Mouse (Mus musculus): ENCODE measurements around the gene Gm49396. TPM values are rescaled to one million over a fixed set of nuclear protein-coding genes. Genes with fewer than 3 reads are reported as not detected.
A peak's percentile ranks its signal among the peaks of the same experiment; 100 is the strongest.

Gene Gm49396
- total RNA-seq, 2 experiments from 2014 or later = 2.6 to 2.9 TPM

DNA sequence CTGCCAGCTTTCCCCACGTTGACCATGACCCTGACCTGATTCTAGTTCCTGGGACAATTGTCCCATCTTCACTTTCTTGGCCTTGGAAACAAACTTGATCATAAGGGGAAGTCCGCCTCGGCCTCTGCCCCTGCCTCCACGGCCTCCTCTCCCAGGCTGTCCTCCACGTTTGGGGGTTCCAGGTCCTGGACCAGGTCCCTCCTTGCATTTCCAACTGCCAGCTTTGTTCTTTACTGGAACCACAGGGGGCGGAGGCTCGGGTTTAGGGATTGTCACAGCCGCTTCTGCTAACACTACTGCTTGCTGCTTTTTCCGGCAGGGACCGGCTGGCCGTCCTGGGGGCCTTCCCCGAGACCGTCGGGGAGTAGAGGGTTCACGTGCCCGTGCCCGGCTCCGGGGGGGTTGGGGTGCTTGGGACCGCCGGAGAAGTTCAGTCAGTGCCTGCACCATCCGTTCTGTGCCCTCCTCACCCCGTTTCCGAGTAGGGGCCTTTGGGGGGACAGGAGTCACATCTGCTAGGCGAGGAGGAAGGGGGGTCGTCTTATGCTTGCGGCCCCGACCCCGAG, 23.4 kb downstream of the Gm49396 start:
- no peak for DNase-seq (ENCODE audit: low spot score in 2 of 2)

DNA sequence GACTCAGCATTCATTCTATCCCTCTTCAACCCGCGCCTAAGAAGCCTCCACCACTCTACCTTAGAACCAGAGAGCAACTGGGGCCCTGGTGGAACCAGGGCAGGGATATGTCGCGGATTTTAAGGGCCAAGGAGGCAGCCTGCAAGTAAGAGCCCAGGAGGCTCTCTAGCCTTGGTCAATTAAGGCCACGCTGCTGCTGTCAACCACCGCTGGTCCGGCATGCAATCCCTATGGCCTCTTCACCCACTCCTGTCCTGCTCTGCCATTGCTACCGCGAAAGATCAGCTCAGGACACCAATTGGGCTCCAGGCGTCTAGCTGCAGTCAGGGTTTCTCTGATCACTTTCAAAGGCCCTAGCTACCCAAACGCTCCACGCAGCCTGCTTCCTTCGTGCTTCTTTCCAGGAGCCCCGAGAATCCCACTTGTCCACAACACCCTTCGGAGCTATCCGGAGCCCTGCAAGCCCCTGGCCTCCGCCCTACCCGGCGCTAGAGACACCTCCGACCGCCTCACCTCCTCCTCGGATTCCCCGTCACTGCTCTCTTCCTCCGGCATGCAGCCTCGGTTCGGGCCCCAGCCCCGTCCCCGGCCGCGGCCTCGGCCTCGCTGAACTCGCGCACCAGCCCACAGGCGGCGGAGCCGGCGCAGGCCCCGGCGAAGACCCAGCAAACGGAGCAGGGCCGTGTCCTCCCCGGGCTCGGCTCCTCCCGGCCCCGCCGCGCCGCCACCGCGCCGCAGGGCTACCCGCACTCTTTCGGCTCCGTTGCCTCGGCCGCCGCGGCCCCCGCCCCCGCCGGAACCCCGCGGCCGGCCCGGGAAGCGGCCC, 24.9 kb downstream of the Gm49396 start:
- peak in 1 of 2 experiments; percentile 61 for DNase-seq (ENCODE audit: low spot score in 2 of 2)

DNA sequence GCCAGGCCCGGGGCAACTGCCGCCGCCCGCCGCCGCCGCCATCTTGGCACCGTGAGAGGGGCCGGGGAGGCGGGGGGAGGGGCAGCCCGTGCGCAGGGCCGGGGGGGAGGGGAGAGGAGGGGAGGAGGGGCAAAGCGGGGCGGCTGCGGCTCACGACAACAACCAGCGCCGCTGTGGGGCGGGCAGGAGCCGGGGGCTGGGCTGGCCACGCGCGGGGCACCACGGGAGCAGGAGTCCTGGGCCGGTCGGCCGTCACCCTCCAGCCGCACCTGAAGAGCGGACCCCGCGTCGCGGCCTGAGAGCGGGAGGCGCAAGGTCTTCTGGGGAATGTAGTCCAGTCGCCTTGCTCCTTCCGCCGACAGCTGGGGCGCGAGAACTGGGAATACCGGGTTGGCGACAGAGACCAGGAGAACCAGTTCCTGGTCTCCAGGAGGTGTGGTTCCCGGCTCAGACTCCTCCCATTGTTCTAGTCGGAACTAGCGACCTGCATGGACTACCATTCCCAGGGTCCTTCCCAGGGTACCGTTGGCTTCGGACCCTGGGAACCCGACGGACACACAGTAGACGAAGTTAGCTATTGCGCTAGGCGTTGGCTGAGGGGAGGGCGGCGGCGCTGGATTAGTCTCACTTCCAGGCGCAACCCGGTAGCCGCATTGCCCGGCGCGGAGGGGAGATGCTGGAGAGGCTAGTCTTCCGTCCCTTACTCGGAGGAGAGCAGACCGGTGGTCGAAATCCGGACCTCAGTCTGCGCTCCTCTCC, 25.7 kb downstream of the Gm49396 start, which contains the start of gene Kmt2b:
Gene Kmt2b (minus strand): TSS at position 51 of the 759 bp plus-strand sequence.
- DNase-seq (ENCODE audit: low spot score in 2 of 2) = peak; percentile 92 to 96

GRCm38 (mm10) chr7:30589435-30590301, 26.5 kb downstream of the Gm49396 start:
- DNase-seq (ENCODE audit: low spot score in 2 of 2) = peak; percentile 68 to 87

DNA sequence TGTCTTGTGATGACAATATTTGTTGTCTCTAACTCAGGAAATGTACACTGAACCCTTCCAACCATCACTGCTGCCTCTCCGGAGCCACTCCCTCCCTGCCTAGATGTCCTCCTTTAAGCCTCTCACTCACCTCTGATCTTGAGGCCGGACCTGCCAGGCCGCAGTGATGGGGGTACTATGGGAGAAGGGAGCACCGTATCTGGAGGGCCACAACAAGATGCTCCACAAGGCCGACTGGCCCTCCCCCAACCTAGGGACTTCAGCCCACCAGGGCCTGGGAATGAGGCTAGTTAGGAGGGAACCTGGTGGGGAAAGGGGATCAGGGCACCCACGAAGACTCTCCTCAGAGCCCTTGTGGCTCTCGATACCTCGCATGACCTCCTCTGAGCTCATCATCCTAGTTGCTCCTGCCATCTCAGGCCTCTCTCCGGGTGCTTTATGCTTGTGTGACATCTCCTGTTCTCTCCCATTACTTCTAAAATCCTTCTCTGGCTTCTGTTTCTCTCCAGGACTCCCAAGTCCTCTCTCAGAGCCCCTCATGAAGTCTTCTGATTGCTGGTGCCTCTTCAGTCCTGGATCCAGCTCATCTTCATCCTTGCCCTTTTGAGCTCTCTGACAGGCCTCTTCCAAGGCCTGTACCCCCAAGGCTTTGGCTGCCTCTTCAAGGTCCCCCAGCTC, 27.9 kb downstream of the Gm49396 start:
- no peak for DNase-seq (ENCODE audit: low spot score in 2 of 2)

DNA sequence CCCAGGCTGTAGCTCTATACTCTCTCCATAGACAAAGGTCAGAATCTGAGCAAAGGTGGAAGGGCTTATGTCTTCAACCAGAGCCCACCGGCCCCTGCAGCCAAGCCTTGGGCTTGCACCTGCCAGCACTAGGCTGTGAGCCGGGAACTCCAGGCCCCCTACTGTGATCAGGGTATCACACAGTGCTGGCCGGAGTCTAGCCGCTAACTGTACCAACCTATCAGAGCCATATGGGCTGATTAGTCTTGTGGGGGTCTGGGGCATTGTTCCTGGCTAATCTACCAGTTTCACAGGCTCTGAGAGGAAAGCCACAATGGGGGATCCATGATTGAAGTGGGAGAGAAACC, 28.4 kb downstream of the Gm49396 start:
- DNase-seq (ENCODE audit: low spot score in 2 of 2) = no peak

DNA sequence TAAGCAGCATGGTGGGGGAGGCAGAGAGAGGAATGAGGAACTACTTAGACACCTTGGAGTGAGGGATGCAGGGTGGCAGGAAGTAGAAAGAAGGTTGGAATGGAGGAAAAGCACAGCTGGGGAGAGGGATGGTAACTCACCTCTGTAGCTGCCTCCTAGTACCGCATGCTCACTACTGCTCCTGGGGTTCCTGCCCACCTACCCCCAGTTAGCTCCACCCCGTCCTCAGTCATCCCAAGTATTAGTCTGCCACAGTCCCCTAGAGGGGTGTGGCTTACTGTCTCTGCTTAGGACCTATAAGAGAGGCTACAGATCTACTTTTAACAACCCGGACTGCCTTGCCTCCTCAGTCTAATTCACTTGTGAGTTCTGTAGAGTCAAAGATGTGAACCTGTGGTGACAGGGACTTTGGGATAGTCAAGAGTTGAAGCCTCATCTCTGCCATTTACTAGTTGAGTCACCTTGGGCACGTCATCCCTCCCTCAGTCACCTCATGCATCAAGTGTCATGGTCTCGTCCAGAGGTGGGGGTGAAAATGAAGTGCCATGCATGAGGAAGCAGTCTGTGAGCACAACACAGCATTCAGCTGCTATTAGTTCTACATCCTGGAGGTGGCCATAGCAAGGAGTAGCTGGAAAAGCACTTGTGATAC, 29.8 kb downstream of the Gm49396 start:
- DNase-seq (ENCODE audit: low spot score in 2 of 2) = no peak

DNA sequence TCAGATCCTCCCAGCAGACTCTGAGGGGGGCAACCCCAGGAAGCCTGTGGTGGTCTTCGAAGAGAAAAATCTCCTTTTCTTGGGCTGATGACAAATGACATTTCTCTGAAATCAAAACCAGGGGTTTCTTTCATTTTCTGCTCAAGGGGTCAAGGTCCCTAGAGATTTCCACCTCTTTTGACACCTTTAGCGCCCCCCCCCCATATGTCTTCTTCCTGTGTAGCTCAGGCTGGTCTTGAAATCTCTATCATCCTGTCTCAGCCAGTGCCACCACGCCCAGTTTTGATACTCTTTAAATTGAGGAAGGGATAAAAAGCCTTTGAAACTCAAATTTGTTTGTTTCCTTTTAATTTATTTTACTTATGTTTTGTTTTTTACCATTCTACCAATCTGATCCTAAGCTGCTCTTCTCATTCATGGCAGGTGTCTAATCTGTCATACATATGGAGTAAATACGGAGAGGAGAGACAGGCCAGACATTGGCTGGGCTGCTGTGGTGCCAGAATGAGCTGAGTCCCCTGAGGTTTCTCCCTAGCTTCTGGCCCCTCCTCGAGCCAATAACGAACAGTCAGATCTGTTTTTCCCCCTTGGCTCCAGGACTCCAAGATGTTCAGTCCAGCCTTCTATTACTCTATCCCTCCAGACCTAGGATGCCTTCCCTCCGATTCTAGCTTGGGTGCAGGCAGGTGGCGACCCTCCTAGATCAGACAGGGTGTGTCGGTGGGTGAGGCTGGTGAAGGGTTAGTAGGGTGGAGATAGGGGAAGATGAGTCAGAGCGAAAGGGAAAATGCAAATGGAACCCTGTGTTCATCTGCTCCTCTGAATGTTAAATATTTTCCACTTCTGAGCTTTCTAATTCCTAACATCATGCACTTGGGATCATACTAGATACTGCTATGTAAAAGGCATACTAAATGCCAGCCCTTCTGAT, 30.7 kb downstream of the Gm49396 start:
- DNase-seq (ENCODE audit: low spot score in 2 of 2) = no peak

DNA sequence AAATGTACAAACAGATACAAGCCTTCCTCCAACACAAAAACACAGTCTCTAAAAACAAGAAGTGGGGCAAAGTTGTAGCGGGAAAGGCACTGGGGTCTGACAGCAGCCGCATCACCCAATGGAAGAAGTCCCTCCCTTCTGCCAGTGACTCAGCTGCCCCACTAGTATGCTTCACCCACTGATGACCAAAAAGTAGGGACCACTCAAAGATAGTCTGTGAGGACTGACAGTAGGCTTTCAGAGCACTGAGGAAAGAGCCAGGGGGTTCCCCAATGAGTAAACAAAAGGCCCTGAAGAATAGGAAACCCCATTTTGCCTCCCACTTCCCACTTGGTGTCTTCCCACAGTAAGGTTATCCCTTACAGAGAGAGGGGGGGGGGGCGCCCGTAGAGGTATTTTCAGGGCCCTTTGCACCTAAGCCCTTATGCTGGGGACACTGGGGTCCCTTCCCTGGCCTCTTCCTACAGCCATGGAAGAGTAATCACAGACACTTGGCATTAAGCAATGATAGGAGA, 31.4 kb downstream of the Gm49396 start:
- no peak for DNase-seq (ENCODE audit: low spot score in 2 of 2)

DNA sequence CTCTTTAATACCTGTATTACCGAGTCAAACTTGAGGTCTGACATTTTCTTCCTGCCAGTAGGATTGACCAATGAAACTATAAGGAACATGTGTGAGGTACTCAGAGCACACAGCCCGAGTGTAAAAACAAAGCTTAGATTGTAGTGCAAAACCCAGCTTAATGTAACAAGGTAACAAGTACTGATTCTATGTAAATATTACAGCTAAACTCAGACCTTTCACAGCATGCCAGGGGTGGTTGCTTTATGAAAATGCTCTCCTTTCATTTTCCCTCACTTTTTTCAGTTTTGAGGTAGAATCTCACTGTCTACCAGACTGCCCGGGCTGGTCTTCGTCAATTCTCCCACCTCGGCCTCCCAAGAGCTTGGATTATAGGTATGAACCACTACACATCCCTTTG, 32.9 kb downstream of the Gm49396 start:
- no peak for DNase-seq (ENCODE audit: low spot score in 2 of 2)

DNA sequence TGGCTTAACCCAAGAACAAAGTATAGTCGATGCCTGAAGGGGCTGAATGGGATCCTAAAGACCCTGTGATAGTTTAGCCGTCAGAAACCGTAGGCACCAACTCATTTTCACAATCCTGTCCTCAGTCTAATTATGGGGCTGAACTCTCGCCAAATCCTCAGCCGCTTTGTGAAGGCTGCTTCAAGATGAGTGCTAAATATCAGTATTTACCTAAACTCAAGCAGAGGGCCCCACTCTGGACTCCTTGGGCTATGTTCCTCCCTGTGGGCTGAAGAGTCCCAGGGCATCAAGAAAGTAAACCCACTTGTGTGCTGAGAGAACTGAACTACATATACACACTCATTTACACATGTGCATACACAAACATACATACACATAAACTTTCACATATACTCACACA, 33.7 kb downstream of the Gm49396 start:
- no peak for DNase-seq (ENCODE audit: low spot score in 2 of 2)

- no peak for DNase-seq (ENCODE audit: low spot score in 2 of 2)
Measured at GRCm38 (mm10) chr7:30598786-30599185, 35.6 kb downstream of the Gm49396 start, which contains the start of gene Zbtb32. Gene Zbtb32 (minus strand): TSS chr7:30598909.

DNA sequence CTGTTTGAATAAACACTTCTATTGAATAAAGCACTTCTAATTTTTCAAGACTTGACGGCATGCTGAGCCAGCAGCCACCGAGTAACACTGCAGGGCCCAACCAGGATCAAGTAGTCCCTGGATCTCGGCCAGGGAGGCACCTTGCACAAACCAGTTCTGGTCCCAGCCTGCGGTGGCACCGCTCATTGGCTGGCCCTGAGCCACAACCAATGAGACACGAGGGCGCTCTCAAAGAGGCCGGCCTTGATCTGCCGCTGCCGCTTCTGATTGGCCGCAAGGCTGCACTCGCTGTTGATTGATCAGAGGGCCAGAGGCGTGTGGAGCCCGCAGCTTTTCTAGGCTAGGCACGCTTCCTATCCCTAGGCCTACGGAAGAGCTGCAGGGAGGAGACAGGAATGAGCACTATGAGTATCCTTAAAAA, 36.8 kb downstream of the Gm49396 start:
- peak; percentile 47 to 77 for DNase-seq (ENCODE audit: low spot score in 2 of 2)

DNA sequence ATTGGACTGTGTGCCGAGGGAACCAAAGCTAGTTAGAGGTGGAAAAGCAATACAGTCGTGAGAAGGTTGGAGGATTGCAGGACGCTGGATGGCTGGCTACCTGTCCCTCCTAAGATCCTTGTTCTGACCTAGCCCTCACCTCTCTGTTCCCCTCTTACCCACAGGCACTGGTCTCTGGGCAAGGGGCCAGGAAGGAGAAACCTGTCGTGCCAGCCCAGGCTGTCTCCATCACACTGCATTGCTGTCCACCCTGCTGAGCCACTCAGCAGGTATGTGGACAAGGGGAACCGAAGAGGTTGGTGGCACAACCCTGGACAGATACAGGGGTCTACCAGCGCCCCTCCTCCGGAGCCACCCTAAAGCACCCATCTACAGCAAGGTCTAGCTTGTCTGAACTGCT, 37.5 kb downstream of the Gm49396 start:
- DNase-seq (ENCODE audit: low spot score in 2 of 2) = no peak

- DNase-seq (ENCODE audit: low spot score in 2 of 2) = no peak
Measured at GRCm38 (mm10) chr7:30602583-30602982, 39.4 kb downstream of the Gm49396 start.

DNA sequence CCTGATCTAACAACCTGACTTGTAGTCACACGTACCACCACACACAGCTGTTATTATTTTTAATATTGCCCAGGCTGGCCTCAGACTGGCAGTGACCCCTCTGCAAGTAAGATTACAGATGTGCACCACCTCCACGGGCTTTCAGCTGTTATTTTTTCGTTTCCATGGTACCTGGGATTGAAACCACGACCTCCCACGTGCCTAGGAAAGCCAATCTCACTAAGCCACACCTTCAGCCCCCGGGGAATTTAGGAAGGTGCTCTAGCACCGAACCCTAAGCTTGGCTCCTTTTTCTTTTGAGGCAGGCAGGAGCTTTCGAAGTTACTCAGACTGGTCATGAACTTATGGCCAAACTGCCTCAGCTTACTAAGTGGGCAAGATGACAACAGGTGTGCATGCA, 41.3 kb downstream of the Gm49396 start:
- no peak for DNase-seq (ENCODE audit: low spot score in 2 of 2)

DNA sequence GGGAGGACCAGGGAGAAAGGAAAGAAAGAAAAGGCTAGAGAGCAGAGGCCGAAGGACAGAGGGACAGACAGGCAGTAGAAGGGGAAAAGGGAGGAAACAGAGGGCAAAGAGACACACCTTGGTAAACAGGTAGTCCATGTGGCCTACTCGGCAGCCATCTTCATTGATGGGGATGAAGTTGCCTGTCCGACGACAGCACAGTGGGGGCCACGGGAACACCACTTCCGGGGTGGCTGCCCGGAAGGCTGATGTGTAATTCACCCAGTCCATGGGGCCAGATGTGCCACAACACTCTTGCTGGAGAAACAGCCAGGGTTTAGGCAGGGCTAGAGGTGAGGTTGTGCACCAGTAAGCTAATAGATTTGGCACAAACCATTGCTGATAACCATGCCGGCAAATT, 41.8 kb downstream of the Gm49396 start:
- no peak for DNase-seq (ENCODE audit: low spot score in 2 of 2)

DNA sequence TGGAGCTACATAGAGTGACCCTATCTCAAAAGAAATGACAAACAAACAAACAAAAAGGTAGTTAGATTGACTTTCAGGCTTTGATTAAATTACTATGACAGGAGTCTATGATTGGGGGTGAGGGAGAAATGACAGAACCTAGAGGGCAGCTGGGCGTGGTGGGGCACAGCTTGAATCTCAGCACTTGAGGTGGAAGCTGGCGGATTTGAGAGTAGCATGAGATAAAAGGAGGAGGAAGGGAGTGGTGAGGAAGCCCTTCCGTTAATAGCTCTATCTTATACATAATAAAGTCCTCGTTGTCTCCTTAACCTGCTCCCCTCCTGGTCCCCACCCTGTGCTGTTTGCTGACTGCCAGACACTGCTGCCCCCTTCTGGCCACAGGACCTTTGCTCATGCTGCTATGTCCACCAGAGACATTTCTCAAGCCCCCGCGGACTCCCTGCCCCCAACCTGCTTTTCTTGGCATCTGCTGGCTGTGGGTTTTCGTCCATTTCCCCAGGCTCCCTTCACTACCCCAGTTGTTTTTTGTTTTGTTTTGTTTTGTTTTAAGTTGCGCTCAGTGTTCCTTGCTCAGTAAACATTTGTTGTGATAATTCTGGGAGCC, 44.7 kb downstream of the Gm49396 start:
- DNase-seq (ENCODE audit: low spot score in 2 of 2) = no peak

Measured in gastrocnemius, postnatal 4 days (tissue).